Mouse (Mus musculus) thymus, postnatal 10 days (tissue): ENCODE measurements at regions not wholly inside any gene's neighbourhood (a gene's known extent, or its start where the extent isn't known, plus 50 kb on each side); places are given as distances from the start of the nearest gene placed in this dataset.
A peak's percentile ranks its signal among the peaks of the same experiment; 100 is the strongest.

ENCODE experiments used
- DNase-seq, 2 experiments: peaks; one replicate each; pipeline ENCODE4 v3.0.0; 2021; ENCODE audit warnings: low spot score in 2 of 2

DNA sequence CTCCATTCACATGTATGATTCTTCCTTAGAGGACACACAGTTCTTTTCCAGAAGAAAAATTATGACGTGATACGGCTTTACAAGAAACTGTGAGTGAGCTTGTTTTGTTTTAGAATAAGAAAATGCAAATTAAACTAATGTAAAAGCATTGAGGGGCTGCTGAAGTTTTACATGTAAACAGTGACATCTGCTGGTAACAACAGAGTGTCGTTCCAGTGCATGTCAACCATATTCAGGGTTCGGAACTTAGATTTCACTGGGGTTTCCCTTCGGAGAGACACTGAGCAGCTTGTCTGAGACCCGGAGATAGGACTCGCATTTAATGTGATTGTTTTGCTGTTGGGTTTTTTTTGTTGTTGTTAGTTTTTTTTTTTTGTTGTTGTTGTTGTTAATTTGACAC is 148.4 kb upstream of the Ube3a start:
- DNase-seq = peak in 1 of 2 experiments; percentile 5
